Mouse (Mus musculus) 3T3-L1 (cell line): Measurements from ENCODE around the gene Nemp1.

Source experiments
- DNase-seq: peaks from one replicate; pipeline ENCODE4 v3.0.0-alpha.2; 2015; ENCODE audit warnings: low read depth, low spot score

Nemp1 gene

DNA sequence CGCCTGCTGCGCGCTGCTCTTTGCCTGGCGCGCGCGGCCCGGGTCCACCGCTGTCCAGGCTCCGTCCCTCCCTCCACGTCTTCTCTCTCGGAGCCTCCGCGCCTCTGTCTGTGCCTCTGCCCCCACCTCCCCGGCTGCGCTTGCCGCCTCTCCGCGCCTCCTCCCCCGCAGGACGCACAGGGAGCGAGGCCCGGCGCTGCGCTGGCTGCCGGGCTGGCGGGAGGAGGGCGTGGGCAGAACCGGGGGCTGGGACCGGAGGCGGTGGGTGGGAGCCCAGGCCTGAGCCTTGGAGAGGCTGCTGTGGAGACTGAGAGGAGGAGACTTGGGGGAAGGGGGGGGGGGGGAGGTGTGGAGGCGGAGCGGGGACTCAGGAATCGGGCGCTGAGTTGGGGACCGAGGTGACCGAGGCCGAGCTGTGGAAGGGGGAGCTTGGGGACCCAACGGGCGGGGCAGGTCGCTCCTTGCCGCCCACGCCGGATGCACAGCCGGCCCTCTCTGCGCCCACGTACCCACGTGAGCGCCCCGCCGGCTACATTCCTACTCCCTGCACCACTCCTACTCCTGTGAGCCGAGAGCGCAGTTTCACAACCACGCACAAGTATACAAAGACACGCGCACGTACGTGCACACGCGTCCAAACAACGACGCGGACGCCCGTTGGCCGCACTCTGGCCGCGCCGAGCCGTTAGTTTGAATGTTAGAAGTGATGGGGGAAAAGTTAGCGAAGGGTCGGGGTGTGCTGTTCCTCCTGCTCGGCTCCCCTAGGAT lies at the start of gene Nemp1:
Gene Nemp1 (plus strand): TSS at position 401 of the 768 bp plus-strand sequence.
- peak; percentile 95 for DNase-seq

GRCm38 (mm10) chr10:127617294-127617693 lies 49.4 kb upstream of the Nemp1 start:
- DNase-seq, result no peak

DNA sequence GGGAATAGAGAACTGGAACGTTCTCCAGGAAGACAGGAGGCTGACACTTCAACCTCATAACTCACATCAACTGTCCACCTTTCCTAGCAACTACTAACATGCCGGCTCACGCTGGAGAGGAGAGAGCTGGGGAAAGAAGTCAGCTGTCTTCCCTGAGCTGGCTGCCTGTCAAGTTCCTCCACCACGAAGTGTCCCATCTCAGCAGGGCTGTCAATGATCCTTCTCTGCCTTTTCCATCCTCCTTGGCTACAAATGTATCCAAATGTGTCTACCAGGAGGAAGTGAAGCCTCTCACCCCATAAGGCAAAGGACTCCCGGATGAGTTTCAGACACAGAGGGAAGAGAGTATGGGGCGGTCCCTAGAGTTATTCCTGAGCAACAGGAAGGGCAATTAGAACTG lies 48.5 kb upstream of the Nemp1 start:
- peak; percentile 48 for DNase-seq

- no peak for DNase-seq
Measured at GRCm38 (mm10) chr10:127619119-127619721, 47.5 kb upstream of the Nemp1 start.

- DNase-seq, result peak; percentile 57
Measured at GRCm38 (mm10) chr10:127619941-127620405, 46.7 kb upstream of the Nemp1 start.

- DNase-seq, result no peak
Measured at GRCm38 (mm10) chr10:127620406-127621190, 46.1 kb upstream of the Nemp1 start, which contains the start of gene Lrp1. Lrp1 (minus strand) TSS chr10:127621148.

GRCm38 (mm10) chr10:127621191-127622056 lies 45.3 kb upstream of the Nemp1 start:
- DNase-seq, result peak; percentile 97

- DNase-seq, result peak; percentile 87
Measured at GRCm38 (mm10) chr10:127622057-127622392, 44.7 kb upstream of the Nemp1 start.

GRCm38 (mm10) chr10:127622661-127623060 lies 44.0 kb upstream of the Nemp1 start:
- peak; percentile 49 for DNase-seq

- no peak for DNase-seq
Measured at GRCm38 (mm10) chr10:127623439-127624216, 43.1 kb upstream of the Nemp1 start.

GRCm38 (mm10) chr10:127626433-127626832 lies 40.3 kb upstream of the Nemp1 start:
- peak; percentile 62 for DNase-seq

DNA sequence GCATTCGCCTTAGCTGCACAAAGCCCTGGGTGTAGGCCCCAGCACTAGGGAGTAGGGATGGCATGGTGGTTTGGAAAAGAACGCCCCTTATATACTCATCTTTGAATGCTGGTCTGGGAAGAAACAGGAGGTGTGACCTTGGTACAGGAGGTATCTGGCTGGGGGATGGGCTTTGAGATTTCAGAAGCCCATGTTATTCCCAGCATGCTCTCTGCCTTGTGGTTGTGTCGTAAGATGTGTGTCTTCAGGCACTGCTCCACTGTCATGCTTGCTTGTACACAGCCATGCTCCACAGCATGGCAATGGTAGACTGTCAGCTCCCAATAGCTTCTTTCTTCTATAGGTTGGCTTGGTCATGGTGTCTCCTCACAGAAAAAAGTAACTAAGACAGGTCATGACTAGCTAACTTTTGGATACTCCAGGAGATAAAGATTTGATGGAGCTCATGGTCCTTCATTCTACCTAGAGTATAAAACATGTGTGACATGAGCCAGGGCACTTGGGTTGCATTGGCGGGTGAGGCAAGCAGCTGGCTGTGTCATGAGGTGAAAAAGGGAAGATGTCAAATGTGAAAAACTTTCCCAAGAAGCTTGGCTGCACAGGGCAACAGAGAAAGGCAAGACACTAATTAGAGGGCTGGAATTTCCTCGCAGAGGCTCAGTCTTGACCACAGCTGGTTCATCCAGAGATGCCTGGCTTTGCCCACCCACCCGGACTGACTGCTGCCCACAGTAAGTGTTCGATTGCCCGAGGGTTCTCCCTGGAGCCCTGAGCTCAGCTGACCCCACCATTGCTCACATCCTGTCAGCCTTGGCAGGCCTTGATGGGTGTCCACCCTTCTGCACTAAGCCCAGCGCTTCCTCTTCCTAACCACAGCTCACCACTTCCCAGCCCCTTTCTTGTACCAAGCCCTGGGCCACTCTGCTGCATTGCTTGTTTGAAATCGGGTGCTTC lies 35.2 kb upstream of the Nemp1 start:
- DNase-seq, result peak; percentile 81

GRCm38 (mm10) chr10:127632668-127633271 lies 33.9 kb upstream of the Nemp1 start:
- DNase-seq, result no peak

GRCm38 (mm10) chr10:127640421-127640820 lies 26.3 kb upstream of the Nemp1 start:
- no peak for DNase-seq

- DNase-seq, result peak; percentile 95
Measured at GRCm38 (mm10) chr10:127641861-127642771, 24.6 kb upstream of the Nemp1 start.

- peak; percentile 87 for DNase-seq
Measured at GRCm38 (mm10) chr10:127642772-127643552, 23.7 kb upstream of the Nemp1 start, which contains the start of gene Stat6. Stat6 (plus strand) TSS chr10:127642986.
